Mouse (Mus musculus) small intestine, adult 2 months (tissue): ENCODE data around the gene Trip6. TPM values are rescaled to one million over a fixed set of nuclear protein-coding genes. Genes with fewer than 3 reads are reported as not detected.
"Not testable (repeated sequence)": the region's sequence is repeated elsewhere in the genome, so short reads cannot be mapped to it uniquely, and the experiment has no call there.

ENCODE experiments used
- H3K27ac ChIP-seq: fragments of 200-500 bp; 2 replicates; pipeline ENCODE4 v1.5.1; 2012; ENCODE audit warnings: low read depth, low read length, control low read depth, inconsistent platforms; ENCODE audit not compliant: insufficient read depth
- H3K27me3 ChIP-seq: fragments of 200-500 bp; 2 replicates; pipeline ENCODE4 v1.6.1; 2012; ENCODE audit warnings: mild to moderate bottlenecking, moderate library complexity, low read length, inconsistent platforms; ENCODE audit not compliant: control insufficient read depth, insufficient read depth
- H3K36me3 ChIP-seq: fragments of 200-500 bp; 2 replicates; pipeline ENCODE4 v1.6.1; 2012; ENCODE audit warnings: mild to moderate bottlenecking, low read length, control low read depth, inconsistent platforms; ENCODE audit not compliant: control insufficient read depth, insufficient read depth
- H3K4me1 ChIP-seq: fragments of 200-500 bp; 2 replicates; pipeline ENCODE4 v1.6.1; 2012; ENCODE audit warnings: low read length, inconsistent platforms, mixed read lengths; ENCODE audit not compliant: control insufficient read depth, insufficient read depth, insufficient read length
- H3K4me3 ChIP-seq: fragments of 200-500 bp; 2 replicates; pipeline ENCODE4 v1.5.1; 2012; ENCODE audit warnings: low read depth, mild to moderate bottlenecking, control low read depth, inconsistent platforms, low read length, moderate library complexity
- CTCF ChIP-seq: fragments of 200-500 bp; IDR thresholded peaks from 2 replicates; pipeline ENCODE4 v1.5.1; 2012; ENCODE audit warnings: low read depth, mild to moderate bottlenecking, control low read depth, inconsistent platforms, low read length, moderate library complexity, mixed read lengths; ENCODE audit not compliant: insufficient replicate concordance, insufficient read length; ENCODE audit errors: extremely low read depth
- POLR2A ChIP-seq: fragments of 200-500 bp; IDR thresholded peaks from 2 replicates; pipeline ENCODE4 v1.6.1; 2012; ENCODE audit warnings: low read depth, mild to moderate bottlenecking, control low read depth, inconsistent platforms, low read length, moderate library complexity
- WGBS: fragments of 180-500 bp; shearing (Covaris S2); methylation state at CpG from one replicate; pipeline ENCODE4 v1.1.7; 2018; 5-methylcytosine and 5-hydroxymethylcytosine counted together
- polyA plus RNA-seq: library from polyadenylated mRNA; depleted of rRNA; stranded (reverse); fragments of >200 nt; gene quantifications from 2 replicates; pipeline ENCODE4 v1.2.3, GENCODE M21; 2012

The Trip6 gene
- polyA plus RNA-seq, 1 experiment = 8.2 TPM

DNA sequence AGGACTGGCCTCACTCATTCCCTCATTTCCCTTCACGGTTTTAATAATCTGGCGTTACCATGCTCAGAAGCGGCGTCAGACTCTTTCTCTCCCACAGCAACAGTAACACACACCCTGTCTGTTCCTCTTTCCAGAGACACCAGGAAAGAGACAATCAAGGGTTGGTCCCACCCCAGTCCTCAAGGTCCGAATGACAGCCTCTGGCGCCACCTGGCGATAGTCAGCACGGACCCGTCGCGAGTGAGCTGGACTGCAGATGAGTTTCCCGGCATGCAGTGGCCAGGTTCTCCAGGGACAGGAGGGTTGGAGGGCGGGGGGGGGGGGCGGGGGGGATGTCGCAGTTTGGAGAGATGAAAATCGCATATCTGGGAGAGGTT lies 27.6 kb downstream of the Trip6 start:
- Histone ChIP-seq H3K27me3 (peaks cover 21% of the 10 kb centered on the region), H3K4me3 (peak overlapping the region; percentile 45; the same call in 1 of the 2 replicates), H3K4me1 (peaks cover 42% of the 10 kb centered on the region), H3K36me3 (no peaks in the 10 kb centered on the region), H3K27ac (no peak overlapping the region)
- TF ChIP-seq POLR2A (no peak), CTCF (peak; percentile 97)
- under 1% methylated on average over 16 of the region's 16 CpGs for WGBS

DNA sequence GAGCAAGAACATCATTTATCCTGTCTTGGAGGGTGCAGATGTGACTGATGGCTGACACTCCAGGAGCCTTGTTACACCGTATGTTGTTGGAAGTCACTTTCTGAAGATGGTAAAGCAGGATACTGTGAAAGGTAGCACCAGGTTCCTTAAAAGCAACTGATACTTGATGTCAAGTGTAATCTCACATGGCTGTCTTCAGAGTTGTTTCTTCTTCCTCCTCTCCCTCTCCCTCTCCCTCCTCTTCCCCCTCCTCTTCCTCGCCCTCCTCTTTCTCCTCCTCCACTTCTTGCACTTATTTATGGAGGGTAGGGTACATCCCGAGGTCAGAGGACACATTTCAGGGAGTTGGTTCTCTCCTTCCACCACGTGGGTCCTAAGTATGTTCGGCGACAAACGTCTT lies 28.2 kb downstream of the Trip6 start:
- H3K27me3 ChIP-seq = peaks cover 21% of the 10 kb centered on the region
- peaks cover 38% of the 10 kb centered on the region for H3K4me1 ChIP-seq
- WGBS = 26% methylated on average over 7 of the region's 7 CpGs
- no peak for TF ChIP-seq POLR2A
- no peak for TF ChIP-seq CTCF
- 0 out of 2 replicates have a peak overlapping the region, but pooled peaks have one; percentile 9 for H3K27ac ChIP-seq
- H3K36me3 ChIP-seq = no peaks in the 10 kb centered on the region
- no peak overlapping the region for H3K4me3 ChIP-seq

DNA sequence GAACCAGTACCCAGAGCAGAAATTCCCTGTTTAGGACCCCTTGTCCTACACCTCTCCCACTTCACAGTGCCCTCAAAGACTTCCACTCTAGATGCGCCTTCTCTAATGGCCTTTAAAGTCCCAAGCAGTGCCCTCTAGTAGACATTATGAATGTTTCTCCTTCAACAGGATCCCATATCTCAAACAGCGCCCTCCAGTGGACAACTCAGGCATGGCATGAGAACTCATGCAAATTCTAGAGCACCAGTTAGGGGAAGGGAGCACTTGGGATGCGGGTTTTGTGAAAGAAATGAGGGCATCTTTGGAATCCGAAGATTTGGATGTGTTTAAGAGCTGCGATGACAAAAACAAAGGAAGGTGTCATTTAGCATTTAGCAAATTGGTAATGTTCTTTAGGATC lies 29.2 kb downstream of the Trip6 start:
- Histone ChIP-seq H3K4me1 (peaks cover 36% of the 10 kb centered on the region), H3K36me3 (no peaks in the 10 kb centered on the region), H3K27ac (no peak overlapping the region), H3K27me3 (peaks cover 21% of the 10 kb centered on the region), H3K4me3 (no peak overlapping the region)
- TF ChIP-seq CTCF (peak; percentile 60; the same call in 1 of the 2 replicates), POLR2A (no peak)
- WGBS = 66% methylated on average over 5 of the region's 5 CpGs

DNA sequence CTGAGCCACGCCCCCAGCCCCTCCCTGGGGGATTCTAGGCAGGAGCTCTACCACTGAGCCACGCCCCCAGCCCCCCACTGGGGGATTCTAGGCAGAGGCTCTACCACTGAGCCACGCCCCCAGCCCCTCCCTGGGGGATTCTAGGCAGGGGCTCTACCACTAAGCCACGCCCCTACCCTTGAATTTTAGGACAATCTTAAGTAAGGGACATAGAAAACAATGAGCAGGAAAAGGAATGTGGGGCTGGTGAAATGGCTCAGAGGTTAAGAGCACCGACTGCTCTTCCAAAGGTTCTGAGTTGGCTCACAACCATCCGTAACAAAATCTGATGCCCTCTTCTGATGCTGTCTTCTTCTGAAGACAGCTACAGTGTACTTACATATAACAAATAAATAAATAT lies 29.8 kb downstream of the Trip6 start:
- WGBS = 77% methylated on average over 6 of the region's 6 CpGs
- not testable (repeated sequence) for H3K36me3 ChIP-seq, H3K27ac ChIP-seq, H3K4me3 ChIP-seq
- peaks cover 21% of the 10 kb centered on the region for H3K27me3 ChIP-seq
- H3K4me1 ChIP-seq = peaks cover 30% of the 10 kb centered on the region

DNA sequence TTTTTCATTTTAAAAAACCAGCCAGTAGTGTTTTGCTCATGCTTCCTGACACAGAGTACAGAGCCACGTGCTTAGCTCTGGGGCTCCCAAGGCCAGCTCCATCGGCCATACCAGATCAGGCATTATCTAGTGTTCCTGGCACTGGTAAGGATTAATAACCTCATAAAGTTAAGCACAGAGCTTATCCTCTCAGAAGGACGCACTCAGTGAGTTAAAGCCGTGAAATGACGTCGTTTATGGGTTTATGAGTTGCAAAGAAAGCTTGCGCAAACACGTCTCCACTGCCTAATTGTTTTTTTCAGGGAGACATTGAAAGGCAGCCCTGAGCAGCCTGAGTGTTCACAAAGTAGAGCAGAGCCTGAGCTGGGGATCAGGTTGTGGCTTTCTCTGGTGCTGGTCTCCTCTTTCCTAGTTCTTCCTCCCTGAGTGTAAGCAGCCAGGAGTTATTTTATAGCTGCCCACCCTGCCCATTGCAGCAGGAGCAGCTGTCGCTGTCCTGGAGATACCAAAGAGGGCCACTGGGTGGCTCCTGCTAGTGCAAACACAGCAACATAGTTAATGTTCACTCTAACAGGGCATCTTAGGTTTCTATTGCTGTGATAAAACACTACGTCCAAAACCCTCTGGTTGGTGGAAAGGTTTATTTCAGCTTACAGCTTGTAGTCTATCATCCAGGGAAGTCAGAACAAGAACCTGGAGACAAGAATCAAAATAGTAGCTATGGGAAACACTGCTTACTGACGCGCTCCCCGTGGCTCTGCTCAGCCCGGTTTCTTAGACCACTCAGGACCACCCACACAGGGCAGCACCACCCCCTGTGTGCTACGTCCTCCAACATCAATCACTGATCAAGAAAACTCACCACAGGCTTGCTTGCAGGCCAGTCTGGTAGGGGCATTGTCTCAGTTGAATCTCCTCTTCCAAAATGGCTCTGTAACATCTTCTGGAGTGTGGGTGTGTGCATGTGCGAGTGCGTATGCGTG lies 36.6 kb downstream of the Trip6 start:
- Histone ChIP-seq H3K27ac (peak overlapping the region; percentile 89), H3K4me1 (peaks cover 24% of the 10 kb centered on the region)
- 19% methylated on average over 18 of the region's 18 CpGs for WGBS

DNA sequence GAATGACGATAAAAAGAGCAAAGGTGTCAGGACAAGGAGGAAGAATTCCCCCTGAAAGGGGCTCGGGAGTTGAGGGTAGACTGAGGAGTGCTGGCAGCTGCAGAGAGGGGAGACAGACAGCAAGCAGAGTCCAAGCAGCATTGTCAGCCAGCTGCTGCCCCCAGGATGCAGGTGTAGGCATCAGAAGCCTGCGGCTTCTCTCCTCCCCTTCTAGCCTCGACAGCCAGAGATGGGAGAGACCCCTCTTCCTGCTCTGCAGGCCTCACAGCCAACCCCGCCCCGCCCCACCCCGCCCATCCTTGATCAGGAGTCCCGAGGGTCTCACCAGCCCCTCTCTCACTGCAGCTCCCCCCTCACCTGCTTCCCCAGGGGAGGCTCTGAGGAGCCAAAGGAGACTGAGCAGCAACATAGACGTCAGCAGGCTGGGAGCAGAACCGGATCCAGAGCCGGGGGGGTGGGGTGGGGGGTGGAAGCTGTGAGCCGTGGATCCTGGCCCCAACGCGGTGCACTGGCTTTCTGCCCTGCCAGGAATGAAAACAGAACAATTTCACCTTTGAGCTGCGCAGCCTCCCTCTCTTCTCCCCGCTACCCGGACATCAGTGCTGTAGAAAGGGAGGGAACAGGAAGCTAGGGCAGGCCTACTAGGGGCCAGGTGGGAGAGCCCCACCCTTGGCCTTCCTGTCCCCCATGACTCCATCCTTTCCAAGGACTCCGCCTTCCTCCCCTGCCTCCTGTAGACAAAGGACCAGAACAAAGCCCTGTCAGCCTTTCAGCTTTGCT lies 45.9 kb downstream of the Trip6 start:
- H3K4me1 ChIP-seq = peaks cover 22% of the 10 kb centered on the region
- H3K27me3 ChIP-seq = no peaks in the 10 kb centered on the region; the same call in 1 of the 2 replicates
- H3K36me3 ChIP-seq = no peaks in the 10 kb centered on the region
- peak overlapping the region; percentile 58 for H3K27ac ChIP-seq
- 2% methylated on average over 17 of the region's 18 CpGs for WGBS
- TF ChIP-seq POLR2A (0 out of 2 replicates have a peak, but pooled peaks have one; percentile 18), CTCF (no peak)
- peak overlapping the region; percentile 59 for H3K4me3 ChIP-seq

More for the DNA sequence above, 36.6 kb downstream of the Trip6 start:
- Histone ChIP-seq H3K4me3 (peak overlapping the region; percentile 21), H3K36me3 (no peaks in the 10 kb centered on the region), H3K27me3 (no peaks in the 10 kb centered on the region)
- TF ChIP-seq POLR2A = no peak; the same call in 1 of the 2 replicates
- TF ChIP-seq CTCF = peak; percentile 74; the same call in 1 of the 2 replicates

DNA sequence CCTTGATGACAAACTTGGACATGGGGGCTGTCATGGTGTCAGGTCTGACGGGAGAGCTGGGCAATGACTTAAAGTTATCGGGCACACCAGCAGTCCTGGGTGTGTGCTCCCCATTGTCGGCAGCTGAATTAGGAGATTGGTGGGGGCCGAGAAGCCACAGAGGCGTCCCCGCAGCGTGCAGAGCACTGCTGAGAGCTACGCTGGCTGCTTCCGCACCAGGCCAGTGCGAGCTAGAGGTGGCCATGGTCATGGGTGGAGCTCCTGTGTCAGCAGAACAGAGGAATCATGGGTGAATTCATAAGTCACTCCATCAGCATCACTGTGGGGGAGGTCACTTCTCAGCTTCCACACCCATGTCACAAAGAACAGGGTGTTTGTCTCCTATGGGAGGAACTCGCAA lies 49.4 kb downstream of the Trip6 start:
- peak overlapping the region; percentile 78 for H3K27ac ChIP-seq

More for the DNA sequence above, 49.4 kb downstream of the Trip6 start:
- WGBS = 86% methylated on average over 11 of the region's 11 CpGs
- H3K4me3 ChIP-seq = peak overlapping the region; percentile 4; the same call in 1 of the 2 replicates
- H3K27me3 ChIP-seq = no peaks in the 10 kb centered on the region; the same call in 1 of the 2 replicates
- no peaks in the 10 kb centered on the region for H3K36me3 ChIP-seq
- no peak for TF ChIP-seq POLR2A
- no peak for TF ChIP-seq CTCF
- peaks cover 23% of the 10 kb centered on the region for H3K4me1 ChIP-seq
